Mouse (Mus musculus) 416B (cell line): Measurements from ENCODE around the gene Il11.

Source experiments
- DNase-seq: peaks from one replicate; pipeline ENCODE4 v3.0.0; 2011; ENCODE audit warnings: low read depth

Gene Il11

DNA sequence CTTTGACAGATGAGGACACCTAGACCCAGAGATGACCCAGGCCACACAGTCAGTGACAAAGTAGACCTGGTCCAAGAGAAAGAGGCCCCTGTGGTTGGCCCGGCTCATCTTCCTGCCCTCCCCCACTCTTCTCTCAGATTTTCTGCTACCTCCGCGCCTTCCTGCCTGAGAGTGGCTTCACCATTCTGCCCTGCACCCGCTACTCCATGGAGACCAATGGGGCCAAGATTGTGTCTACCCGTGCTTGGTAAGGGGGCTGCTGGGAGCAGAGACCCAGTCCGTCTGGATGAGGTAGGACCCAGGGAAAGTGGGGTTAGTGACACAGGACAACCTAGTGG is 40.2 kb downstream of the Il11 start:
- no peak for DNase-seq

DNA sequence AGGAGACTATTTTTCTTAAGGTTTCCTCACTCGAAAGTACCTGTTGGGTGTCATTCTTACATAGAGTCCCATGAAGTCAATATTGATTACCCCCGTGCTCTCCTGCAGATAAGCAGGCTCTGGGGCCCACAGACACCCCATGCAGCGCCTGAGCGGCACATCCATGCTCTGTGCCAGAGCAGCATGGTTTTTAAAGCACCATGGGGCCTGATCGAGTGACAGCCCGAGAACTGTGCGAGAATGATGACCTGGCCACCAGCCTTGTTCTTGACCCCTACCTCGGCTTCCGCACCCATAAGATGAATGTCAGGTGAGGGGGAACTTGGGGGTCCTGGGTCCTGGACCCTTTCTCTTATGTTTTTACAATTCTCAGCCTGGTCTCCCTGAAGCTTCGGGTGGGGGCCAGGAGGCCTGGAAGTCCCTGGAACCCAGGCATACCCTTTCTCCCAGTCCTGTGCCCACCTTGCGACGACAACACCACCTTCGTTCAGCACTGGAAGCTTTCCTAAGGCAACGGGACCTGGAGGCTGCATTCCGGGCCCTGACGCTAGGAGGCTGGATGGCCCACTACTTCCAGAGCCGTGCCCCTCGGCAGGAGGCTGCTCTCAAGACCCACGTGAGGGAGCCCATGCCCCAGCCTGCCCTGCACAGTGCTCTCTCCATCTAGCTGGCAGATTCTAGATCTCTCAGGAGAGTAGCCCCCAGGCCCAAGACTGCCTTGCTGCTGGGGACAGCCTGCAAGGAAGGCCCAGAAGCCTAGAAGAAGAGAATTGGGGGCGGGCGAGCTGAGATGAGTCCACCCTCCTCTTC is 40.8 kb downstream of the Il11 start:
- DNase-seq, result no peak

DNA sequence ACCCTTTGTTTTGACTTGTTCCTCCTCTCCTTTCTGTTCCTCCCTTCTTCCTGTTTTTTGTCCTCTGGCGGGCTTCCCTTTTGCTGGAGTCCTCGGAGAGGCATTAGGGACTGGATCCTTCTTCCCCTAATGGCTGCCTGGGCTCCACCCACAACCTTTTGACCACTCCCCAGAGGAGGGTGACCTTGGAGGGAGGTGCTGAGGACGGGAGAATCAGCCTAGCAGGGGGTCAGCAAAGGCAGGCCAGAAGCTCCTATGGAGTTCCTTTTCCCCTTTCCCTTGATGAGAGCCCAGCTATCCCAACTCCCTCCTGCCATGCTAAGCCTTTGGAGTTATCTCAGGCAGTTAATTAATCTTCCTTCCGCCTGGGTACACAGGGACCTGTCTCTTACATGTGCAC is 41.5 kb downstream of the Il11 start:
- peak; percentile 75 for DNase-seq

DNA sequence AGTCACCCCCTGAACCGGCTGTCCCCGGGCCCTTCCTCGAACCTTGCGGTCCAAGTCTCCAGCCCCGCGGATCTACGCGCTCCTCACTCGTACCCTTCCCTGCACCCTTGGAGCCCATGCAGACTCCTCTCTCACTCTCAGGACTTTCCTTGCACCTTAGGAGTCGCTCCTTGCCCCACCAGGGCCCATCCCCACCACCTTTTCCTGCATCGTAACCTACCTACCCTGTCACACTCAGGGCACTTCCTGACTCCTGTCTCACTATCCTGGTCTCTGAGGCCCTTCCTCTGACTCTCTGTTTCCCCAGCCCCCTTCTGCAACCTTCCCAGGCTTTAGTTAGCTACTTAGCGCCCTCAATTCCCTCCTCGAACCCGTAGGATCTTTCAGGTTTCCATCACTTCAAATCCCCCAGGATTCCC is 42.3 kb downstream of the Il11 start:
- no peak for DNase-seq

DNA sequence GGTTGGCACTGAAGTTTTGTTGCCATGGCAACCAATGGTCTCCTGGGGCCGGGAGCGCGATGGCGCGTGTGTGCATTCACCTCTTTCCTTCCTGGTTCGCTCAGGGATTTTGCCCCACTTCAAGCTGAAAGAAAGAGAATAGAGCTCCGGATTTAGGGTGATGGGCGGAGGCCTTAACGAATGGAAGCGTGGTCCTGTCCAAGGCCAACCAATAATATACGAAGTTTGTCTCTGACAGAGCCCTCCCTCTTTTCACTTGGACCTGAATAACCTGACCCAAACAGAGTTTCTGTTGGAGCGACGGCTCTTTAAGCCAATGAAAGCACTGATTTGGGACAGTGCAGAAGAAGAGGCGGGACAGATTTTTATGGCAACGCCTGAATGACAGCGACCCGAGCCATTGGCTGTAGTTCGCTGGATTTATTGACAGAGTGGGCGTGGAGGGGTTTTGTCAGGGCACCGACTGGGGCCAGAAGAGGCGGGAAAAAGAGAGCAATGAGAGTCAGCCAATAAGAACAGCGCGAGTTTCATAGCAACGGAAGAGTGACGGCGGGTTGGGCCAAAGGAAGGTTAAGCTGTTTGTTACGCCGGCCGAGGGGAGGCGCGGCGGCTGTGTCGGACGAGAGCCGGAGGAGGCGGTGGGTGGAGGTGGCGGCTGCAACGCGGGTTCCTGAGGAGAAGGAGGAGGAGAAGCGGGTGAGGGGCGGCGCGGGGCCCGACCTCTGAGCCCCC is 42.9 kb downstream of the Il11 start, which contains the start of gene Kmt5c:
Gene Kmt5c (plus strand): TSS at position 572 of the 732 bp plus-strand sequence.
- peak; percentile 100 for DNase-seq

DNA sequence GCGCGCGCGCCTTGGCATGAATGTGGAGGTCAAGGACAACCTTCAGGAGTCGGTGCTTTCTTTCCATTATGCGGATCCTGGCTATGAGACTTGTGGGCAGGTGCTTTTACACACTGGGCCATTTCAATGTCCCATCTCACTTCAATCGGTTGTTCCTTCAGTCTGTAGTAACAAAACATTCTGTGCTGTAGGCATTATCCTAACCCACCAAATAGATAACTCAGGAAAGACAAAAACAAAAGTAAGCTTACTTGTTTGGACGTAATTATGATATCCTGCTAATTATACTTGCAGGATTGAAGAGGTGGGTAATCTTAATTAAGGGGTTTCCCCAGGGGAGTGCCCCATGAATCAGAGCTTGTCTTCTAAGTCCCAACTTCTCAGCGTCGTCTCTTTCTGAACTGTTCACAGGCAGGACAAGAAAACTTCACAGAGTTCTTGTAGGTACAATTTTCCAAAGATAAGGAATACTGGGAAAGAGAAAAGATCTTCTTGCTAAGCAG is 43.6 kb downstream of the Il11 start:
- DNase-seq, result peak; percentile 22

DNA sequence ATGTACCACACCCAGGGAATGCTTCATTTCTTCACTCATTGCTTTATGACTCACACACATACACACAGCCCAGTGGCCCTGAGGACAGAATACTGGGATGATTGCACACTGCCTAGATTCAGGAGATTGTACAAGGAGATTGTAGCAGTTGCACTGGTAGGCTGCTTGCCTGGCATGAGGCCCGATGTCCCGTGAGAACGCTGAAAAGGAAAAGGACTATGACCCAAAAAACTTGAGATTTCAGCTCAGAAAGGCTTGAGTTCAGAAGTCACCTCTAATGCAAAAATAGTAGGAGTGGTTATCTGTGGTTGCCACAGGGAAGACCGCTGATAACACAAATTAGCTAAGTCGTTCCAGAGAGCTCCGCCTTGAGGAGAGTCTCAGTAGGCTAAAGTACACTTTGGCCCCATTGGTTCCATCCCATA is 49.7 kb downstream of the Il11 start:
- peak; percentile 41 for DNase-seq

DNA sequence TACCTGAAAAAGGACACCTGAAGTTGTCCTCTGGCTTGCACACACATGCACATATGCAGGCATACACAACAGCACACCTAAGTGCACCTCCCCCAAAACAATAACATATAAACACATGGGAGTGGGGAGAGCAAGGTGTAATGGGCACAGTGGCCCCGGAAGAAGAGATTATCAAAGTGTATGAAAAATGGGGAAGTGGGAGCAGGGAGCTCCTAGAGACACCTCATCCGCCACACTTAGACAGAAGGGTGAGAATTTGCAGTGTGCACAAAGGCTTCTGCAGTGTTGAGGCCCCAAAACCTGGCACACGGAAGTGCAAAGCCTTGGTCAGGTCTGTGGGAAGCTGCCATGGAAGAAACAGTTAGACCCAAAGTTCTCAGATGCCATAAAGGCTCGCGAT is 51.6 kb downstream of the Il11 start:
- no peak for DNase-seq

DNA sequence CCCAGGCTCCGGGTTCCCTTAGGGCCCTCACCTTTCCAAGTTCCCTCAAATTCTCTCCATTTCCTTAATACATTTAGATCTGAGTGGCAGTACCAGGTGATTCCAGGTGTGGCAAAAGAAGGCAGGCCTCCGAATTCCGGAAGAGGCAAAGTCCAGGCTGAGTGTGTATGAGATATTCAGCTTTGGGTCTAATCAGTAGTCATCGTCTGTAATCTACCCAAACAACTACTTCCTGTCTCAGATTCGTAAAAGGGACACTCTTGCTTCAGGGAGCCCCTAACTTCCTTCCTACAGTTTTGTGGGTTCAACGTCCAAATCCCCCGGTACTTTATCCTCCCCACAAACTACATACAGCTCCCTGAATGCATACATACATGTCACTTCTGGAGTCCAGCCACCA is 57.5 kb downstream of the Il11 start, which contains the start of gene Tmem150b:
Gene Tmem150b (minus strand): TSS at position 81 of the 400 bp plus-strand sequence.
- DNase-seq, result peak; percentile 87

DNA sequence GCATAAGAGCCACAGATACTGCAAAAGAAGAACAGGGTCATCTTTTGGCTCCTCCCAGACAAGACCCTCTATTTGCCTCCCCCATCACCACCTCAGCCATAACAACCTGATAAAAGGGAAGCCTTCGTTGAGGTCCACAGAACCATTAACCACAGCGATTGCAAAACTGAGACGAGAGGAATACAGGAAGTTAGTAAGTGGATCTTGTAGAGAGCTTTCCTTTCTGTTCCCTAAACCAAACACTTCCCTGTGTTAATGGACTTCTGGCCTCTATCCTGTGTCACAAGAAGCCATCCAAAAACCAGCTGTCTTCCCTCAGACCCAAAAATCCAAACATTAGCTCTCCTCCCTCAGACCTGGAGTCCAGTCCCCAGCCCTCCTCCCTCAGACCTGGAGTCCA is 58.3 kb downstream of the Il11 start:
- DNase-seq, result peak; percentile 71

DNA sequence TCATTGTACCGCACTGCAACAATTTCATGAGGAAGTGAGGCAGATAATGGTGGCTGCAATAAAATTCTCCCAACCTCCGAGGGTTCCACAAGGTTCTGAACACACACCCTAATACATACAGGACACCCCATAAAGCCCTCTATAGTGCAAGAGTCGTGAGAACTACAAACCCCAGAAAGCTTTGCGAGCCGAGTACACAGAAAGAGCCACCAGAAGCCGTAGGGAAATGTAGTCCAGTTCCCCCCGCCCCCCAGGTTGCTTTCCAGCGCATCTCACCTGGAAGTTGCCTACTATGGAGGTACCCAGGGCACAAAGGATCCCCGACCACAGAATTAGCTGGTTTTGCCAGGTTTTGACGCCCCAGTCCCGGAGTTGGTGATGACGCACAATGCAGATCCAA is 59.2 kb downstream of the Il11 start:
- DNase-seq, result no peak
